Mouse (Mus musculus) myocyte (in vitro differentiated cells): ENCODE results near the gene Cgnl1.

Source experiments
- E2F4 ChIP-seq: IDR thresholded peaks from one replicate; pipeline ENCODE4 v1.6.1; 2011; ENCODE audit warnings: mild to moderate bottlenecking, control low read depth, moderate library complexity; ENCODE audit not compliant: insufficient read depth
- MAX ChIP-seq: IDR thresholded peaks from one replicate; pipeline ENCODE4 v1.6.1; 2011; ENCODE audit warnings: low read depth, mild to moderate bottlenecking, control low read depth
- POLR2A ChIP-seq: IDR thresholded peaks from one replicate; pipeline ENCODE4 v1.6.1; 2011; ENCODE audit warnings: low read depth, mild to moderate bottlenecking, control low read depth, moderate library complexity; ENCODE audit not compliant: insufficient read length
- REST ChIP-seq: IDR thresholded peaks from one replicate; pipeline ENCODE4 v1.6.1; 2011; ENCODE audit warnings: mild to moderate bottlenecking, control low read depth, moderate library complexity; ENCODE audit not compliant: insufficient read depth, insufficient read length
- TCF3 ChIP-seq: IDR thresholded peaks from one replicate; pipeline ENCODE4 v1.6.1; 2011; ENCODE audit warnings: low read depth, control low read depth; ENCODE audit not compliant: insufficient read length

- TF ChIP-seq POLR2A (no peak), E2F4 (no peak), TCF3 (no peak), REST (no peak), MAX (no peak)
Observed at GRCm38 (mm10) chr9:71709199-71709598, 62.2 kb downstream of the Cgnl1 start.
